Mouse (Mus musculus): ENCODE results near the gene Elobl. TPM values are rescaled to one million over a fixed set of nuclear protein-coding genes. Genes with fewer than 3 reads are reported as not detected.

The Elobl gene
- polyA plus RNA-seq (2012), result not detected in 2 replicates

DNA sequence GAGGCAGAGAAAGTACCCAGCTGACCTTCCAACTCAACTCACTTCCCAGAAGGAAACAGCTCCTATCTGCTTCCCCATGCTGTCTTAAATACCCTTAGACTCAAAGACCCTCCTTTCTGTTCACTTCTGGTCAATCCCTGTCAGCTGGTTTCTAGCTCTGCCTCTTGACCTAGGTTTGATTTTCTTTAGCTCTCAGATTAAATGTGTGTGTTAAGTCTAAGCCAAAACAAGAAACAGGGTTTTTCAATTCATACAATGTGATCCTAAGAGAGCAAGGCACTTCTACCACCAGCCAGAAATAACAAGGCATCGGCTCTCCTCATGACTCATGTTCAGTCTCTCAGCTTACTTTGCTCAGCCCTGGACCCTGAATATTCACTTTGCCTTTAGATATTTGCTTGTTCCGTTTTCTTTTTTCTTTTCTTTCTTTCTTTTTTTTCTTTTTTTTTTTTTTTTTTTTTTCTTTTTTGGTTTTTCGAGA lies at the start of gene Elobl:
TSS of gene Elobl (minus strand) at position 51 of the 481 bp plus-strand sequence.

DNA sequence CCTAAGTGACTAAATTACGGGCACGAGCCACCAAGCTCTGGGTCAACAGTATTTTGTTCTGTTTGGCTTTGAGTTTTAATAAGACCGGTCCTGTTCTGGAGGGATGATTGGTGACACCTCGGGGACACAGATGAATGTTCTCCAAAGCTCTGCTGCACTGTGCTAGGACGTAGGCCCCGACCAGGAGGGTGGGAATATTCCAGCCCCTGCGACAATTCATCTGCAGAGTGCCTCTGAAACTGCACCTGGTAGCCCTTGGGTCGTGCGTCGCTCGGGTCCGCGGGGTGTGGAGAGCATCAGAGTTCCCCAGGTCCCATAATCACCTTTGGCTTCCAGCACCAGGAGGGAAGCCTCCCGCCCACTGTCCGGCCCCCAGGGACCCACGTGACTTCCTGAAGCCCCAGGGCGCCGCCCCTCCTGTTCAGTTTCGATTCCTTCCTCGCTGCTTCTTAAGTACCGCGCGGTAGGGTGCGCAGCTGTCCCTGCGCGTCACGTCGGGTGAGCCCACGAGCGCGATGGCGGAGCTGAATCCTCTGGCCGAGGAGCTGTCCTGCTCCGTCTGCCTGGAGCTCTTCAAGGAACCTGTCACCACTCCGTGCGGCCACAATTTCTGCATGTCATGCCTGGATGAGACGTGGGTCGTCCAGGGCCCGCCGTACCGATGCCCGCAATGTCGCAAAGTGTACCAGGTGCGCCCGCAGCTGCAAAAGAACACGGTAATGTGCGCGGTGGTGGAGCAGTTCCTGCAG lies 32.4 kb upstream of the Elobl start, which contains the start of gene Trim25:
TSS of gene Trim25 (plus strand) at position 403 of the 749 bp plus-strand sequence.

DNA sequence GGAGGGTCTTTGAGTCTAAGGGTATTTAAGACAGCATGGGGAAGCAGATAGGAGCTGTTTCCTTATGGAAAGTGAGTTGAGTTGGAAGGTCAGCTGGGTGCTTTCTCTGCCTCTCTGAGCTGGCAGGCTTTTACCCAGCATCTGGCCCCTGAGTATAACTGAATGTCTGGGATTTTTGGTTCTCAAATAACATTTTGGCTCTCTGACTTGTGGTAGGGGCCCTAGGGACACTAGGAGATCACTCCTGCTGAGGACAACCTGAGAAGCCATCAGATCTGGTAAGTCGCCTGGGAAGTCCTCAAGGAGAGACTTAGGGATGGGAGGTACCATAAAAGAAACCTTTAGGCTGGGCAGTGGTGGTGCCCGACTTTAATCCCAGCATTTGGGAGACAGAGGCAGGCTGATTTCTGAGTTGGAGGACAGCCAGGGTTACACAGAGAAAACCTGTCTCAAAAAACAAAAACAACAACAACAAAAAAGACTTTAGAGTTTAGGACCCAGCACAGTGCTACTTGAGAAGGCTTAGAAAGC lies 3.5 kb upstream of the Elobl start, which contains the start of gene Coil:
TSS of gene Coil (plus strand) at position 51 of the 531 bp plus-strand sequence.

DNA sequence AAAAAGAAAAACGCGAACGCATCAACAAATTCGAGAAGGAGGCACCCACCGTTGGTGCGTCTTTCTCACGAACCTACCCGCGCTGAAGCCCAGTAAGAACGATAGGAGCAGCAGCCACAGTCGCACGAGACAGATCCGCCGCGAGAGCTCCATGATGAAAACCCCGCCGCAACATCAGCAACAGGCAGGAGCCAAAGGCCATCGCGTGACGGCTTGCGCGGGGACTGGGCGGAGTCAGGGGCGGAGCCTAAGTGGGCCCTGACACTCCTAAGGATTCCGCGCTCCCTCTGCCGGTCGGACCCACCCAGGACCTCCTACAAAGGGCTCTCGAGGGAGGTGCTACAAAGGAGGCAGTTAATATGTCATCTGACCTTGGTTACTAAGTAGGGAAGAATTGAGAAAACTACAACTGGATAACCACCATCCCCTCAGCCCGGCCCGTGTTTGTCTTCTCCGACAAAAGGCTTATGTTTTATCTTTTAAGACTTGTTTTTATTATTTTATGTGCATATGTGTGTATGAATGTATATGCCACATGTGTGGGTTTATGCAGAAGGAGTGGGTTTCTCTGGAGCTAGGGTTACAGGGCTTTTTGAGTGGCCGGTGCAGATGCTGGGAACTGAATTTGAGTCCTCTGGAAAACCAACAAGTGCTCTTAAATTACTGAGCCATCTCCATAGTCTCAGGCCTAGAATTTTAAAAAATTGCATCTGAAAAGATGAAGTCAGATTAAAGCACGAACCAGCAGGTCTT lies 11.3 kb downstream of the Elobl start, which contains the start of gene Scpep1:
TSS of gene Scpep1 (minus strand) at position 249 of the 753 bp plus-strand sequence.

Other genes with a start within 250 kb of the Elobl start
- 14.1 and 22.2 TPM in 2 replicates for gene Msi2, start 248.4 kb downstream of the Elobl start, polyA plus RNA-seq (2012)
- gene Akap1, start 102.3 kb downstream of the Elobl start, polyA plus RNA-seq (2012), result 12.8 and 14.0 TPM in 2 replicates
- gene Scpep1, start 11.5 kb downstream of the Elobl start, polyA plus RNA-seq (2012), result 4.1 and 5.5 TPM in 2 replicates
- 10.5 and 10.9 TPM in 2 replicates for gene Coil, start 3.3 kb upstream of the Elobl start, polyA plus RNA-seq (2012)
- gene Trim25, start 32.4 kb upstream of the Elobl start, polyA plus RNA-seq (2012), result 40.3 and 40.5 TPM in 2 replicates
- gene Dgke, start 99.9 kb upstream of the Elobl start, polyA plus RNA-seq (2012), result 2.6 and 3.5 TPM in 2 replicates
- gene Gm525, start 106.9 kb upstream of the Elobl start, polyA plus RNA-seq (2012), result 0.14 TPM in 1 of 2 replicates, not detected in the other

All from megakaryocyte-erythroid progenitor cell, adult 5 weeks (primary cell).